Mouse (Mus musculus): ENCODE results near the gene Gsg1. TPM values are rescaled to one million over a fixed set of nuclear protein-coding genes. Genes with fewer than 3 reads are reported as not detected.

The Gsg1 gene
- total RNA-seq, 2 experiments from 2014 or later, result not detected

GRCm38 (mm10) chr6:135204869-135205268, 49.3 kb downstream of the Gsg1 start:
- no peak for DNase-seq

- no peak for DNase-seq
These were observed 50.4 kb downstream of the Gsg1 start for GRCm38 (mm10) chr6:135203737-135204136.

- DNase-seq, result no peak
These were observed 51.5 kb downstream of the Gsg1 start for GRCm38 (mm10) chr6:135202668-135203067.

GRCm38 (mm10) chr6:135200122-135200957, 53.8 kb downstream of the Gsg1 start:
- DNase-seq, result no peak

GRCm38 (mm10) chr6:135198726-135199125, 55.4 kb downstream of the Gsg1 start:
- no peak for DNase-seq

GRCm38 (mm10) chr6:135197921-135198532, 56.1 kb downstream of the Gsg1 start, which contains the start of the genes Fam234b and Hebp1:
Fam234b (plus strand) TSS chr6:135197977.
Hebp1 (minus strand) TSS chr6:135198022.
- DNase-seq, result peak; percentile 90

- no peak for DNase-seq
These were observed 56.7 kb downstream of the Gsg1 start for GRCm38 (mm10) chr6:135197446-135197845.

GRCm38 (mm10) chr6:135196707-135197106, 57.4 kb downstream of the Gsg1 start:
- DNase-seq, result no peak

- DNase-seq, result no peak
These were observed 59.2 kb downstream of the Gsg1 start for GRCm38 (mm10) chr6:135194907-135195306.

GRCm38 (mm10) chr6:135193733-135194132, 60.4 kb downstream of the Gsg1 start:
- DNase-seq, result no peak

- DNase-seq, result peak; percentile 44
These were observed 61.2 kb downstream of the Gsg1 start for GRCm38 (mm10) chr6:135192993-135193392.

GRCm38 (mm10) chr6:135191906-135192305, 62.2 kb downstream of the Gsg1 start:
- no peak for DNase-seq

- DNase-seq, result no peak
These were observed 64.0 kb downstream of the Gsg1 start for GRCm38 (mm10) chr6:135190122-135190521.

GRCm38 (mm10) chr6:135188629-135189028, 65.5 kb downstream of the Gsg1 start:
- DNase-seq, result no peak

Other genes with a start within 250 kb of the Gsg1 start
- 10 to 100 TPM; 57.4 to 61.4 TPM for gene Ddx47, start 242.7 kb downstream of the Gsg1 start, total RNA-seq (2021)
- 1 to 10 TPM; 1.1 to 2.1 TPM for gene Gprc5a, start 188.7 kb downstream of the Gsg1 start, total RNA-seq (2021)
- not detected for gene Gprc5d, start 136.1 kb downstream of the Gsg1 start, total RNA-seq (2021)
- 10 to 100 TPM; 25.9 to 29.4 TPM for gene Fam234b, start 56.4 kb downstream of the Gsg1 start, total RNA-seq (2021)
- gene Hebp1, start 56.3 kb downstream of the Gsg1 start, total RNA-seq (2021), result 10 to 100 TPM; 47.4 to 58.4 TPM
- gene Pbp2, start 56.1 kb upstream of the Gsg1 start, total RNA-seq (2021), result not detected
- gene Emp1, start 108.2 kb upstream of the Gsg1 start, total RNA-seq (2021), result 10 to 100 TPM; 89.8 to 92.9 TPM

Measured in adrenal gland, postnatal 10 days (tissue).